Comparison of ENCODE assay signal across 8 mouse cellular contexts in genomic region chr7:44868465-44868864, GRCm38 (mm10). TPM values are rescaled to one million over a fixed set of nuclear protein-coding genes. Genes with fewer than 3 reads are reported as not detected.
DNase-seq lines count a peak whose midpoint lies in the region; ATAC-seq lines count a peak whose summit lies in the region.

No protein-coding gene starts in this region.

- WGBS in forebrain, embryonic 13.5 days = 4% methylated on average over 16 of the region's 16 CpGs
- 7% methylated on average over 16 of the region's 16 CpGs for WGBS in midbrain, embryonic 10.5 days

- H3K4me3 ChIP-seq in forebrain, embryonic 13.5 days = peak overlapping the region; percentile 95
- H3K4me3 ChIP-seq in midbrain, embryonic 10.5 days = peak overlapping the region; percentile 98

- peak overlapping the region; percentile 100 for H3K9ac ChIP-seq in forebrain, embryonic 13.5 days

- peak overlapping the region; percentile 94 for H3K4me2 ChIP-seq in forebrain, embryonic 13.5 days

- peaks cover 36% of the 10 kb centered on the region for H3K36me3 ChIP-seq in forebrain, embryonic 13.5 days (ENCODE audit: poor library complexity, severe bottlenecking)
- H3K36me3 ChIP-seq in midbrain, embryonic 10.5 days = peaks cover 48% of the 10 kb centered on the region

- ATAC-seq in forebrain, embryonic 13.5 days = no peak
- ATAC-seq in erythroid progenitor cell, adult 5-6 weeks (replicated peaks; ENCODE audit: low FRiP score, poor library complexity, severe bottlenecking) = no peak

- H3K27ac ChIP-seq in forebrain, embryonic 13.5 days = peak overlapping the region; percentile 100
- H3K27ac ChIP-seq in midbrain, embryonic 10.5 days (replicated peaks) = peak overlapping the region; percentile 99

- no peaks in the 10 kb centered on the region for H3K27me3 ChIP-seq in forebrain, embryonic 13.5 days
- H3K27me3 ChIP-seq in midbrain, embryonic 10.5 days (ENCODE audit: low read depth, poor library complexity, severe bottlenecking) = no peaks in the 10 kb centered on the region

- no peaks in the 10 kb centered on the region for H3K9me3 ChIP-seq in forebrain, embryonic 13.5 days (replicated peaks)
- no peaks in the 10 kb centered on the region for H3K9me3 ChIP-seq in midbrain, embryonic 10.5 days (replicated peaks)

- peak; percentile 44 for DNase-seq in kidney, adult 11 months
- DNase-seq in kidney, adult 8-10 months = no peak
- DNase-seq in kidney, postnatal 14 days = peak; percentile 50
- DNase-seq in midbrain, embryonic 10.5 days (ENCODE audit: low spot score) = no peak
- DNase-seq in right cerebral cortex, adult 18-20 months = no peak
- DNase-seq in adrenal gland, postnatal 4 days (ENCODE audit: low spot score in 2 of 2) = no peak

- H3K4me1 ChIP-seq in forebrain, embryonic 13.5 days = peaks cover 59% of the 10 kb centered on the region
- peaks cover 62% of the 10 kb centered on the region for H3K4me1 ChIP-seq in midbrain, embryonic 10.5 days

RNA-seq across cellular contexts. Expression of gene Ptov1, which starts 1.1 kb away (rescaled TPM):
- polyA plus RNA-seq in forebrain, embryonic 13.5 days (2015; fragmentation: Nextera tagmentation; extraction: Ambion mirVana) = 558 and 574 TPM in 2 replicates
- polyA plus RNA-seq in midbrain, embryonic 10.5 days (2016; fragmentation: Nextera tagmentation; extraction: Ambion mirVana) = 478 and 516 TPM in 2 replicates
- 100 to 1,000 TPM; 385 to 394 TPM for total RNA-seq in adrenal gland, postnatal 4 days (2021)
- total RNA-seq in erythroid progenitor cell, adult 5-6 weeks (2015; ENCODE audit: low replicate concordance) = 16.9 and 18.4 TPM in 2 replicates
- total RNA-seq in erythroid progenitor cell, adult 5-6 weeks (2017; ENCODE audit: low replicate concordance) = 1.8 and 4.8 TPM in 2 replicates

RNA-seq across cellular contexts. Expression of gene Pnkp, which starts 11.5 kb away (rescaled TPM):
- 34.9 and 38.1 TPM in 2 replicates for polyA plus RNA-seq in forebrain, embryonic 13.5 days (2015; fragmentation: Nextera tagmentation; extraction: Ambion mirVana)
- 38.1 and 38.4 TPM in 2 replicates for polyA plus RNA-seq in midbrain, embryonic 10.5 days (2016; fragmentation: Nextera tagmentation; extraction: Ambion mirVana)
- 10 to 100 TPM; 50.8 to 54.6 TPM for total RNA-seq in adrenal gland, postnatal 4 days (2021)
- total RNA-seq in erythroid progenitor cell, adult 5-6 weeks (2015; ENCODE audit: low replicate concordance) = 29.6 and 36.0 TPM in 2 replicates
- total RNA-seq in erythroid progenitor cell, adult 5-6 weeks (2017; ENCODE audit: low replicate concordance) = 30.9 and 58.2 TPM in 2 replicates

RNA-seq across cellular contexts. Expression of gene Tbc1d17, which starts 19.6 kb away (rescaled TPM):
- 81.5 and 95.5 TPM in 2 replicates for polyA plus RNA-seq in forebrain, embryonic 13.5 days (2015; fragmentation: Nextera tagmentation; extraction: Ambion mirVana)
- 77.8 and 89.4 TPM in 2 replicates for polyA plus RNA-seq in midbrain, embryonic 10.5 days (2016; fragmentation: Nextera tagmentation; extraction: Ambion mirVana)
- 10 to 100 TPM; 87.9 to 92.0 TPM for total RNA-seq in adrenal gland, postnatal 4 days (2021)
- total RNA-seq in erythroid progenitor cell, adult 5-6 weeks (2015; ENCODE audit: low replicate concordance) = 6.8 and 58.3 TPM in 2 replicates
- total RNA-seq in erythroid progenitor cell, adult 5-6 weeks (2017; ENCODE audit: low replicate concordance) = 18.0 and 35.8 TPM in 2 replicates

RNA-seq across cellular contexts. Expression of gene Akt1s1, which starts 19.7 kb away (rescaled TPM):
- 93.1 and 95.4 TPM in 2 replicates for polyA plus RNA-seq in forebrain, embryonic 13.5 days (2015; fragmentation: Nextera tagmentation; extraction: Ambion mirVana)
- polyA plus RNA-seq in midbrain, embryonic 10.5 days (2016; fragmentation: Nextera tagmentation; extraction: Ambion mirVana) = 89.5 and 98.1 TPM in 2 replicates
- 100 to 1,000 TPM; 119 to 134 TPM for total RNA-seq in adrenal gland, postnatal 4 days (2021)
- total RNA-seq in erythroid progenitor cell, adult 5-6 weeks (2015; ENCODE audit: low replicate concordance) = 1.8 and 3.8 TPM in 2 replicates
- 3.7 and 27.8 TPM in 2 replicates for total RNA-seq in erythroid progenitor cell, adult 5-6 weeks (2017; ENCODE audit: low replicate concordance)

RNA-seq across cellular contexts. Expression of gene Med25, which starts 24.0 kb away (rescaled TPM):
- polyA plus RNA-seq in forebrain, embryonic 13.5 days (2015; fragmentation: Nextera tagmentation; extraction: Ambion mirVana) = 145 and 165 TPM in 2 replicates
- 213 and 220 TPM in 2 replicates for polyA plus RNA-seq in midbrain, embryonic 10.5 days (2016; fragmentation: Nextera tagmentation; extraction: Ambion mirVana)
- total RNA-seq in adrenal gland, postnatal 4 days (2021) = 100 to 1,000 TPM; 117 to 121 TPM
- 10.1 and 18.0 TPM in 2 replicates for total RNA-seq in erythroid progenitor cell, adult 5-6 weeks (2015; ENCODE audit: low replicate concordance)
- total RNA-seq in erythroid progenitor cell, adult 5-6 weeks (2017; ENCODE audit: low replicate concordance) = 8.0 and 11.3 TPM in 2 replicates

Comparison
In these comparisons a context has a peak if more than half of its experiments do, and no peak if none do; other contexts are left out.
1. DNase-seq: peak in kidney, adult 11 months (single experiment) and kidney, postnatal 14 days (single experiment); none in kidney, adult 8-10 months (0 of 2), midbrain, embryonic 10.5 days (single experiment), right cerebral cortex, adult 18-20 months (single experiment) and adrenal gland, postnatal 4 days (0 of 2).
2. RNA of gene Ptov1, which starts 1.1 kb away (total RNA-seq): 385 to 394 TPM in adrenal gland, postnatal 4 days; 1.8 to 18.4 TPM in erythroid progenitor cell, adult 5-6 weeks; every median in the first group is over 10 times any median in the second.